Mouse (Mus musculus): ENCODE data around the gene Lhx4. TPM values are rescaled to one million over a fixed set of nuclear protein-coding genes. Genes with fewer than 3 reads are reported as not detected.

The Lhx4 gene
- polyA plus RNA-seq, 1 experiment from 2014 or later: not detected

GRCm38 (mm10) chr1:155675570-155675969 lies 75.9 kb downstream of the Lhx4 start:
- 73% methylated on average over 6 of the region's 6 CpGs for WGBS

GRCm38 (mm10) chr1:155663994-155664393 lies 87.5 kb downstream of the Lhx4 start:
- Histone ChIP-seq H3K27ac (no peak overlapping the region), H3K9me3 (replicated peaks; ENCODE audit: low read length) (no peaks in the 10 kb centered on the region), H3K4me1 (replicated peaks; ENCODE audit: insufficient read depth, low read length) (no peaks in the 10 kb centered on the region), H3K36me3 (ENCODE audit: insufficient read depth, low read length) (no peaks in the 10 kb centered on the region; the same call in 1 of the 2 replicates), H3K27me3 (ENCODE audit: insufficient read depth, low read length) (no peaks in the 10 kb centered on the region), H3K4me3 (replicated peaks; ENCODE audit: low read depth, low read length) (no peak overlapping the region), H3K9ac (ENCODE audit: low read depth, low read length) (no peak overlapping the region), H3K4me2 (ENCODE audit: low read length) (no peak overlapping the region)
- WGBS: 84% methylated on average over 5 of the region's 5 CpGs
- no peak for TF ChIP-seq CTCF (IDR thresholded peaks at IDR 0.05; ENCODE audit: low read depth)
- ATAC-seq (replicated peaks; ENCODE audit: low FRiP score, low read depth) (no peak), DNase-seq (ENCODE audit: low spot score) (no peak)

More at GRCm38 (mm10) chr1:155675570-155675969, 75.9 kb downstream of the Lhx4 start:
- no peaks in the 10 kb centered on the region for H3K36me3 ChIP-seq (ENCODE audit: insufficient read depth, low read length)
- TF ChIP-seq CTCF (IDR thresholded peaks at IDR 0.05; ENCODE audit: low read depth): no peak
- H3K4me1 ChIP-seq (replicated peaks; ENCODE audit: insufficient read depth, low read length): no peaks in the 10 kb centered on the region
- DNase-seq (ENCODE audit: low spot score) (no peak), ATAC-seq (replicated peaks; ENCODE audit: low FRiP score, low read depth) (no peak)
- no peak overlapping the region for H3K9ac ChIP-seq (ENCODE audit: low read depth, low read length)
- H3K27me3 ChIP-seq (ENCODE audit: insufficient read depth, low read length): no peaks in the 10 kb centered on the region
- H3K9me3 ChIP-seq (replicated peaks; ENCODE audit: low read length): no peaks in the 10 kb centered on the region
- no peak overlapping the region for H3K4me2 ChIP-seq (ENCODE audit: low read length)
- H3K27ac ChIP-seq: no peak overlapping the region
- no peak overlapping the region for H3K4me3 ChIP-seq (replicated peaks; ENCODE audit: low read depth, low read length)

- ATAC-seq (replicated peaks; ENCODE audit: low FRiP score, low read depth) (no peak), DNase-seq (ENCODE audit: low spot score) (no peak)
- no peaks in the 10 kb centered on the region for H3K9me3 ChIP-seq (replicated peaks; ENCODE audit: low read length)
- H3K27ac ChIP-seq: no peak overlapping the region
- no peak for TF ChIP-seq CTCF (IDR thresholded peaks at IDR 0.05; ENCODE audit: low read depth)
- H3K27me3 ChIP-seq (ENCODE audit: insufficient read depth, low read length): no peaks in the 10 kb centered on the region
- no peak overlapping the region for H3K4me3 ChIP-seq (replicated peaks; ENCODE audit: low read depth, low read length)
- H3K4me2 ChIP-seq (ENCODE audit: low read length): no peak overlapping the region
- 82% methylated on average over 5 of the region's 5 CpGs for WGBS
- no peaks in the 10 kb centered on the region; the same call in 1 of the 2 replicates for H3K36me3 ChIP-seq (ENCODE audit: insufficient read depth, low read length)
- H3K9ac ChIP-seq (ENCODE audit: low read depth, low read length): no peak overlapping the region
- no peaks in the 10 kb centered on the region for H3K4me1 ChIP-seq (replicated peaks; ENCODE audit: insufficient read depth, low read length)
Measured at GRCm38 (mm10) chr1:155656321-155656720, 95.2 kb downstream of the Lhx4 start.

- no peak for ATAC-seq (replicated peaks; ENCODE audit: low FRiP score, low read depth)
- no peak overlapping the region for H3K4me2 ChIP-seq (ENCODE audit: low read length)
- H3K27me3 ChIP-seq (ENCODE audit: insufficient read depth, low read length): no peaks in the 10 kb centered on the region
- H3K9me3 ChIP-seq (replicated peaks; ENCODE audit: low read length): no peaks in the 10 kb centered on the region
- no peaks in the 10 kb centered on the region for H3K36me3 ChIP-seq (ENCODE audit: insufficient read depth, low read length)
- no peak overlapping the region for H3K27ac ChIP-seq
- no peak for DNase-seq (ENCODE audit: low spot score)
- no peak overlapping the region for H3K9ac ChIP-seq (ENCODE audit: low read depth, low read length)
- no peak overlapping the region for H3K4me3 ChIP-seq (replicated peaks; ENCODE audit: low read depth, low read length)
- no peaks in the 10 kb centered on the region for H3K4me1 ChIP-seq (replicated peaks; ENCODE audit: insufficient read depth, low read length)
- no peak for TF ChIP-seq CTCF (IDR thresholded peaks at IDR 0.05; ENCODE audit: low read depth)
- WGBS: 51% methylated on average over 3 of the region's 3 CpGs
Measured at GRCm38 (mm10) chr1:155654961-155655360, 96.5 kb downstream of the Lhx4 start.

- Histone ChIP-seq H3K9ac (ENCODE audit: low read depth, low read length) (no peak overlapping the region), H3K4me3 (replicated peaks; ENCODE audit: low read depth, low read length) (no peak overlapping the region), H3K9me3 (replicated peaks; ENCODE audit: low read length) (no peaks in the 10 kb centered on the region), H3K4me1 (replicated peaks; ENCODE audit: insufficient read depth, low read length) (no peaks in the 10 kb centered on the region), H3K27ac (no peak overlapping the region), H3K36me3 (ENCODE audit: insufficient read depth, low read length) (no peaks in the 10 kb centered on the region), H3K4me2 (ENCODE audit: low read length) (no peak overlapping the region), H3K27me3 (ENCODE audit: insufficient read depth, low read length) (no peaks in the 10 kb centered on the region)
- 58% methylated on average over 9 of the region's 9 CpGs for WGBS
- ATAC-seq (replicated peaks; ENCODE audit: low FRiP score, low read depth) (no peak), DNase-seq (ENCODE audit: low spot score) (peak; percentile 22)
- TF ChIP-seq CTCF (IDR thresholded peaks at IDR 0.05; ENCODE audit: low read depth): no peak
Measured at GRCm38 (mm10) chr1:155650121-155650846, 101.2 kb downstream of the Lhx4 start.

Other genes with a start within 250 kb of the Lhx4 start
- 88.9 and 96.8 TPM in 2 replicates for gene Acbd6, start 193.6 kb downstream of the Lhx4 start, polyA plus RNA-seq (2015; fragmentation: Nextera tagmentation; extraction: Ambion mirVana)
- 28.5 and 30.0 TPM in 2 replicates for gene Qsox1, start 61.2 kb upstream of the Lhx4 start, polyA plus RNA-seq (2015; fragmentation: Nextera tagmentation; extraction: Ambion mirVana)
- 7.0 and 7.9 TPM in 2 replicates for gene Cep350, start 221.6 kb upstream of the Lhx4 start, polyA plus RNA-seq (2015; fragmentation: Nextera tagmentation; extraction: Ambion mirVana)

All from kidney, postnatal 0 days (tissue).